ENCODE assay signal across 9 mouse cellular contexts in genomic region chr16:32431047-32431591, GRCm38 (mm10). TPM values are rescaled to one million over a fixed set of nuclear protein-coding genes. Genes with fewer than 3 reads are reported as not detected.
DNase-seq lines count a peak whose midpoint lies in the region; ATAC-seq lines count a peak whose summit lies in the region.
"Had no signal": no experiment of that assay in that cellular context is flagged by ENCODE, and none has a peak within 500 bp of the region (broad histone marks: within the 10 kb centered on the region; RNA-seq: fewer than 3 reads in every experiment).

No protein-coding gene starts in this region.

- no peak overlapping the region for H3K27ac ChIP-seq in embryonic facial prominence, embryonic 11.5 days (replicated peaks; ENCODE audit: low read depth, low read length)
- peak overlapping the region; percentile 87 for H3K27ac ChIP-seq in macrophage

- H3K79me2 ChIP-seq in macrophage (ENCODE audit: inconsistent target): peaks cover 54% of the 10 kb centered on the region

- peak overlapping the region; percentile 80 for H3K9ac ChIP-seq in embryonic facial prominence, embryonic 11.5 days (replicated peaks; ENCODE audit: low read length)

- peak overlapping the region; percentile 57 for H3K4me2 ChIP-seq in embryonic facial prominence, embryonic 11.5 days (ENCODE audit: low read depth, low read length)

- 2% methylated on average over 28 of the region's 28 CpGs for WGBS in embryonic facial prominence, embryonic 11.5 days
- WGBS in macrophage (ENCODE audit: missing documents): 1% methylated on average over 28 of the region's 28 CpGs

- H3K4me3 ChIP-seq in embryonic facial prominence, embryonic 11.5 days (ENCODE audit: low read depth, low read length): peak overlapping the region; percentile 67
- H3K4me3 ChIP-seq in macrophage (ENCODE audit: inconsistent target): peak overlapping the region; percentile 99

- peak; percentile 66 for ATAC-seq in embryonic facial prominence, embryonic 11.5 days (replicated peaks; ENCODE audit: insufficient number of reproducible peaks, low FRiP score, low TSS enrichment, low read depth)
- peak; percentile 33 for ATAC-seq in inflammation-experienced regulatory T-cells, adult 6 months

- no peaks in the 10 kb centered on the region for H3K27me3 ChIP-seq in embryonic facial prominence, embryonic 11.5 days (ENCODE audit: control insufficient read depth, insufficient read depth, low read length)

- no peaks in the 10 kb centered on the region; the same call in 1 of the 2 replicates for H3K4me1 ChIP-seq in embryonic facial prominence, embryonic 11.5 days (ENCODE audit: control insufficient read depth, insufficient read depth, low read length)

- peak; percentile 16 for DNase-seq in gastrocnemius, postnatal 25 days
- no peak for DNase-seq in gastrocnemius, adult 18-20 months (ENCODE audit: low spot score)
- DNase-seq in CD4-positive helper T cell, adult 2 months (ENCODE audit: low read depth, low spot score): peak; percentile 44
- peak; percentile 6 for DNase-seq in embryonic facial prominence, embryonic 11.5 days (ENCODE audit: low spot score)
- DNase-seq in ovary, postnatal 36 days (ENCODE audit: low spot score): no peak
- DNase-seq in right cerebral cortex, postnatal 25 days: no peak

- no peaks in the 10 kb centered on the region for H3K36me3 ChIP-seq in embryonic facial prominence, embryonic 11.5 days (replicated peaks; ENCODE audit: control insufficient read depth, insufficient read depth, low read depth, low read length)
- H3K36me3 ChIP-seq in macrophage (ENCODE audit: inconsistent target): no peaks in the 10 kb centered on the region

- H3K9me3 ChIP-seq in embryonic facial prominence, embryonic 11.5 days (replicated peaks; ENCODE audit: control insufficient read depth, low read length): no peaks in the 10 kb centered on the region

RNA-seq across cellular contexts. Expression of gene Pcyt1a, which starts 0.4 kb away (rescaled TPM):
- 100 to 1,000 TPM in 1 of 2 experiments, 10 to 100 TPM in 1; 95.5 to 104 TPM for total RNA-seq in gastrocnemius, postnatal 25 days (2021)
- 100 to 1,000 TPM; 124 to 125 TPM for total RNA-seq in gastrocnemius, adult 18-20 months (2021)
- polyA plus RNA-seq in embryonic facial prominence, embryonic 11.5 days (2014; fragmentation: Nextera tagmentation; extraction: Ambion mirVana): 33.4 and 36.7 TPM in 2 replicates
- polyA plus RNA-seq in inflammation-experienced regulatory T-cells, adult 6 months (2017; shearing (Covaris generic)): 1 to 10 TPM; 6.0 to 9.3 (median 6.5) TPM
- total RNA-seq in macrophage (2018; cell fraction: chromatin; rRNA removed): 100 to 1,000 TPM in 10 of 26 experiments, 10 to 100 TPM in 16; 47.1 to 175 (median 80.7) TPM
- 100 to 1,000 TPM in 3 of 26 experiments, 10 to 100 TPM in 23; 45.4 to 108 (median 71.3) TPM for total RNA-seq in macrophage (2018; cell fraction: cytosol; rRNA removed)
- total RNA-seq in macrophage (2018; cell fraction: nucleus; rRNA removed): 100 to 1,000 TPM in 3 of 26 experiments, 10 to 100 TPM in 23; 54.3 to 120 (median 66.5) TPM
- polyA plus RNA-seq in macrophage (2018): 32.5 to 74.9 TPM (median 60.1 TPM) in 3 replicates

RNA-seq across cellular contexts. Expression of gene Tctex1d2, which starts 11.6 kb away (rescaled TPM):
- 1 to 10 TPM; 4.1 to 4.3 TPM for total RNA-seq in gastrocnemius, postnatal 25 days (2021)
- 1 to 10 TPM; 5.2 to 5.5 TPM for total RNA-seq in gastrocnemius, adult 18-20 months (2021)
- polyA plus RNA-seq in embryonic facial prominence, embryonic 11.5 days (2014; fragmentation: Nextera tagmentation; extraction: Ambion mirVana): 31.9 and 32.3 TPM in 2 replicates
- polyA plus RNA-seq in inflammation-experienced regulatory T-cells, adult 6 months (2017; shearing (Covaris generic)): 10 to 100 TPM in 1 of 3 experiments, 1 to 10 TPM in 2; 2.4 to 10.6 (median 4.3) TPM
- total RNA-seq in macrophage (2018; cell fraction: chromatin; rRNA removed): 10 to 100 TPM in 9 of 26 experiments, 1 to 10 TPM in 17; 2.1 to 18.5 (median 7.5) TPM
- total RNA-seq in macrophage (2018; cell fraction: cytosol; rRNA removed): 10 to 100 TPM; 13.5 to 28.3 (median 21.0) TPM
- 10 to 100 TPM in 11 of 26 experiments, 1 to 10 TPM in 15; 2.7 to 21.3 (median 7.8) TPM for total RNA-seq in macrophage (2018; cell fraction: nucleus; rRNA removed)
- 16.6 to 17.3 TPM (median 16.7 TPM) in 3 replicates for polyA plus RNA-seq in macrophage (2018)

RNA-seq across cellular contexts. Expression of gene Tm4sf19, which starts 30.8 kb away (rescaled TPM):
- not detected for total RNA-seq in gastrocnemius, postnatal 25 days (2021)
- not detected for total RNA-seq in gastrocnemius, adult 18-20 months (2021)
- polyA plus RNA-seq in embryonic facial prominence, embryonic 11.5 days (2014; fragmentation: Nextera tagmentation; extraction: Ambion mirVana): 0.22 TPM in 1 of 2 replicates, not detected in the other
- not detected for polyA plus RNA-seq in inflammation-experienced regulatory T-cells, adult 6 months (2017; shearing (Covaris generic))
- 1 to 10 TPM in 4 of 26 experiments, under 1 TPM in 4, not detected in 18; 0.53 to 2.3 (median 0.99) TPM for total RNA-seq in macrophage (2018; cell fraction: chromatin; rRNA removed)
- 1 to 10 TPM in 18 of 26 experiments, under 1 TPM in 8; 0.56 to 2.1 (median 1.2) TPM for total RNA-seq in macrophage (2018; cell fraction: cytosol; rRNA removed)
- total RNA-seq in macrophage (2018; cell fraction: nucleus; rRNA removed): 1 to 10 TPM in 9 of 26 experiments, under 1 TPM in 11, not detected in 6; 0.48 to 1.9 (median 0.99) TPM
- polyA plus RNA-seq in macrophage (2018): 0.67 to 1.2 TPM (median 1.1 TPM) in 3 replicates
- total RNA-seq: left cerebral cortex, postnatal 14 days had no signal

RNA-seq across cellular contexts. Expression of gene Slc51a, which starts 56.6 kb away (rescaled TPM):
- total RNA-seq in gastrocnemius, postnatal 25 days (2021): not detected
- total RNA-seq in gastrocnemius, adult 18-20 months (2021): not detected
- polyA plus RNA-seq in embryonic facial prominence, embryonic 11.5 days (2014; fragmentation: Nextera tagmentation; extraction: Ambion mirVana): 0.34 and 0.53 TPM in 2 replicates
- polyA plus RNA-seq in inflammation-experienced regulatory T-cells, adult 6 months (2017; shearing (Covaris generic)): not detected
- total RNA-seq in macrophage (2018; cell fraction: chromatin; rRNA removed): not detected
- total RNA-seq in macrophage (2018; cell fraction: cytosol; rRNA removed): under 1 TPM in 2 of 26 experiments, not detected in 24; 0.03 TPM
- not detected for total RNA-seq in macrophage (2018; cell fraction: nucleus; rRNA removed)
- 0.08 to 0.20 TPM in 2 of 3 replicates, not detected in the other for polyA plus RNA-seq in macrophage (2018)
- total RNA-seq: left cerebral cortex, postnatal 14 days had no signal

Comparison
In these comparisons a context has a peak if more than half of its experiments do, and no peak if none do; other contexts are left out.
1. DNase-seq: peak in gastrocnemius, postnatal 25 days (single experiment), CD4-positive helper T cell, adult 2 months (single experiment) and embryonic facial prominence, embryonic 11.5 days (single experiment); none in gastrocnemius, adult 18-20 months (single experiment), ovary, postnatal 36 days (single experiment) and right cerebral cortex, postnatal 25 days (single experiment).